Mouse (Mus musculus) myocyte (in vitro differentiated cells): ENCODE results near the gene Ets1. TPM values are rescaled to one million over a fixed set of nuclear protein-coding genes. Genes with fewer than 3 reads are reported as not detected.

ENCODE experiments used
- H3K27me3 ChIP-seq: one replicate; pipeline ENCODE4 v1.6.1; 2011; ENCODE audit not compliant: control insufficient read depth, insufficient read depth, insufficient read length
- H3K36me3 ChIP-seq: one replicate; pipeline ENCODE4 v1.6.1; 2011; ENCODE audit not compliant: control insufficient read depth, insufficient read depth
- H3K4me2 ChIP-seq: one replicate; pipeline ENCODE4 v1.6.1; 2011; ENCODE audit warnings: low read depth, control low read depth
- H3K4me3 ChIP-seq: one replicate; pipeline ENCODE4 v1.5.1; 2011; ENCODE audit warnings: mild to moderate bottlenecking, control low read depth, moderate library complexity
- H3K79me2 ChIP-seq: one replicate; pipeline ENCODE4 v1.6.1; 2011; ENCODE audit not compliant: control insufficient read depth, insufficient read depth
- H3ac ChIP-seq: one replicate; pipeline ENCODE4 v1.6.1; 2011; ENCODE audit not compliant: control insufficient read depth, insufficient read length
- CEBPB ChIP-seq: IDR thresholded peaks from 2 replicates; pipeline ENCODE4 v1.6.1; 2011; ENCODE audit warnings: mild to moderate bottlenecking, moderate library complexity; ENCODE audit not compliant: poor library complexity, insufficient read depth, severe bottlenecking
- E2F4 ChIP-seq: IDR thresholded peaks from one replicate; pipeline ENCODE4 v1.6.1; 2011; ENCODE audit warnings: mild to moderate bottlenecking, control low read depth, moderate library complexity; ENCODE audit not compliant: insufficient read depth
- MAX ChIP-seq: IDR thresholded peaks from one replicate; pipeline ENCODE4 v1.6.1; 2011; ENCODE audit warnings: low read depth, mild to moderate bottlenecking, control low read depth
- MYOD1 ChIP-seq, 3 experiments: IDR thresholded peaks; one replicate each; pipeline ENCODE4 v1.6.1; 2011; ENCODE audit warnings: control low read depth in 2 of 3, low read depth in 2 of 3, mild to moderate bottlenecking in 2 of 3, moderate library complexity in 1 of 3; ENCODE audit not compliant: insufficient read length in 2 of 3, control insufficient read depth in 1 of 3
- MYOG ChIP-seq, 3 experiments: IDR thresholded peaks; one replicate each; pipeline ENCODE4 v1.6.1; 2011; ENCODE audit warnings: control low read depth in 2 of 3, low read depth in 2 of 3, mild to moderate bottlenecking in 2 of 3; ENCODE audit not compliant: insufficient read length in 2 of 3, control insufficient read depth in 1 of 3, insufficient read depth in 1 of 3
- POLR2A ChIP-seq: IDR thresholded peaks from one replicate; pipeline ENCODE4 v1.6.1; 2011; ENCODE audit warnings: low read depth, mild to moderate bottlenecking, control low read depth, moderate library complexity; ENCODE audit not compliant: insufficient read length
- POLR2AphosphoS2 ChIP-seq: IDR thresholded peaks from one replicate; pipeline ENCODE4 v1.6.1; 2011; ENCODE audit warnings: low read depth, control low read depth; ENCODE audit not compliant: insufficient read length
- REST ChIP-seq: IDR thresholded peaks from one replicate; pipeline ENCODE4 v1.6.1; 2011; ENCODE audit warnings: mild to moderate bottlenecking, control low read depth, moderate library complexity; ENCODE audit not compliant: insufficient read depth, insufficient read length
- SRF ChIP-seq: IDR thresholded peaks from one replicate; pipeline ENCODE4 v1.6.1; 2011; ENCODE audit warnings: low read depth; ENCODE audit not compliant: control insufficient read depth, insufficient read length
- TCF12 ChIP-seq: IDR thresholded peaks from one replicate; pipeline ENCODE4 v1.6.1; 2011; ENCODE audit warnings: mild to moderate bottlenecking, control low read depth; ENCODE audit not compliant: poor library complexity, insufficient read depth, severe bottlenecking
- TCF3 ChIP-seq: IDR thresholded peaks from one replicate; pipeline ENCODE4 v1.6.1; 2011; ENCODE audit warnings: low read depth, control low read depth; ENCODE audit not compliant: insufficient read length
- USF1 ChIP-seq: IDR thresholded peaks from one replicate; pipeline ENCODE4 v1.6.1; 2011; ENCODE audit warnings: low read depth, mild to moderate bottlenecking, control low read depth, moderate library complexity
- polyA plus RNA-seq: library from polyadenylated mRNA; unstranded; fragments of >200 nt; fragmentation: generic; extraction: Trizol; gene quantifications from one replicate; pipeline ENCODE4 v1.2.1, GENCODE M21; 2012; ENCODE audit warnings: missing spikeins

Gene Ets1
- polyA plus RNA-seq, 1 experiment = 5.4 TPM

DNA sequence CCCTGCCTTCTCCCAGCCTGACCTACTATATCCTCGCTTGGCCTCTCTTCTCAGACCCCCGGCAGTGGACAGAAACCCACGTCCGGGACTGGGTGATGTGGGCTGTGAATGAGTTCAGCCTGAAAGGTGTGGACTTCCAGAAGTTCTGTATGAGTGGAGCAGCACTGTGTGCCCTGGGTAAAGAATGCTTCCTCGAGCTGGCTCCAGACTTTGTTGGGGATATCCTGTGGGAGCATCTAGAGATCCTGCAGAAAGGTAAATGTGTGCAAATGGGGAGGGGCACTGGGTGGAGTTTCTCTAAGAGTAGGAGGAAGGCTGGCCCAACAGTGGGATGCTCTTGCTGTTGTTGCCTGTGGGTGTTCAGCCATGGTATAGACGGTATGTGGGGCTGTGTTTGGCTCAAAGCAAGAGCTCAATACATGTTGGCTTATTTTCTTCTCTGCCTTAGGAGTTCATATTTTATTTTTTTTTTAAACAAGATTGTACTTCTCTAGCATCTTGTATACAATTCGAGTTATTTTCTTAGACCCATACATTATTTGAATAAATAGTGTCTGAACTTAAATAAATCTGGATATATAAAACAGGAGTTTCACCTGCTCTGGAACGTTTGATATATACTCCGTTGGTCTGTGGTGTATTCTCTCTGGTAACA, 94.1 kb downstream of the Ets1 start:
- Histone ChIP-seq H3K36me3 (peaks cover 20% of the 10 kb centered on the region), H3K27me3 (no peaks in the 10 kb centered on the region), H3K4me2 (peak overlapping the region; percentile 22), H3K4me3 (no peak overlapping the region), H3ac (no peak overlapping the region), H3K79me2 (peaks cover 10% of the 10 kb centered on the region)
- TF ChIP-seq REST (no peak), MYOD1 (IDR thresholded peaks at IDR 0.05; ENCODE audit: control insufficient read depth in 1 of 3, insufficient read length in 2 of 3, low read depth in 2 of 3) (no peak), TCF3 (no peak), MAX (no peak), POLR2AphosphoS2 (no peak), SRF (no peak), E2F4 (no peak), TCF12 (no peak), POLR2A (no peak), USF1 (no peak), MYOG (IDR thresholded peaks at IDR 0.05; ENCODE audit: control insufficient read depth in 1 of 3, insufficient read depth in 1 of 3, insufficient read length in 2 of 3, low read depth in 2 of 3) (no peak), CEBPB (no peak)

DNA sequence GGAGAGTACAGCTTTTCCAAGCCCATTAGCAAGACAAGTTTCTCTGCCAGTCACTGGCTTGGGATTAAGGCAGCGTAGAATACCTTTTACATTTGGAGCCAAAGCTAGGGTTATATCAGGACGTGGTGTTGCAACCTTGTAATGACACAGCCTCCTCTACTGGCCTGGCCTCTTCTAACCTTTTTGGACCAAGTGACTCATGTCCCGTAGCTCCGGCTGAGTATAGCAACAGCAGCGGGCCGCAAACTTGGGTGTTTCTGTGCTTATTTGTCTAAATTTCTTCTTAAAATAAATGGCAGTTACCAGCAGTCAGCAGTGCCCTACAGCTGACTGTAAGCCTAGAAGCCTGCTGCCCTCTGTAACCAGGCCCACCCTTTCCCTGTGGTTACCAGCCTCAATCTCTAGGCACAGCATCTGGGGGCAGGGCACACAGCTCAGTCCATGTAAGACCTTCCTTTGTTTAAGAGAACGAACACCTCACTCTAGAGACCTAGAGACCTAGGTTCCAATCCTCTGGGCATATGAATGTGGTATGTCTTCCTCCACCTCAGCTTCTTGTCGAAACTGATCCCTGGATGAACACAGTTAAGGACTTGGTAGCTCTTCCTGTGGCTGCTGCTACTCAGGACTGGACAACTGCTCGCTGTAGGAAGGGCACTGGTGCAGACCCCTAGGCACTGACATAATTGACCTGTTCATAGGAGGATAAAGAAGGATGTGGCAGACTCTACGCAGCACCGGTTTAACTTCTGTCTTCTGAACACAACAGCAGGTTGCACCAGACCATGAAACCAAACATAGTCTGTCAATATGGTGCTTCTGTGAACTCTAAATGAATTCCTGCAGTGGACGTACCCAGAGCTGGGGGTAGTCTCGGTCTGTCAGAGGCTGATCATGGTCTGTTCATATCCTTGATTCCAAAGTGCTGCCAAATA, 94.9 kb downstream of the Ets1 start:
- Histone ChIP-seq H3ac (no peak overlapping the region), H3K36me3 (peaks cover 21% of the 10 kb centered on the region), H3K4me2 (peak overlapping the region; percentile 22), H3K4me3 (no peak overlapping the region), H3K79me2 (peaks cover 10% of the 10 kb centered on the region), H3K27me3 (no peaks in the 10 kb centered on the region)
- TF ChIP-seq MAX (no peak), CEBPB (0 out of 2 replicates have a peak, but pooled peaks have one; percentile 42), REST (no peak), MYOD1 (IDR thresholded peaks at IDR 0.05; ENCODE audit: control insufficient read depth in 1 of 3, insufficient read length in 2 of 3, low read depth in 2 of 3) (peak in 2 of 3 experiments; percentile 13 to 45), MYOG (IDR thresholded peaks at IDR 0.05; ENCODE audit: control insufficient read depth in 1 of 3, insufficient read depth in 1 of 3, insufficient read length in 2 of 3, low read depth in 2 of 3) (peak in 2 of 3 experiments; percentile 24 to 43)

DNA sequence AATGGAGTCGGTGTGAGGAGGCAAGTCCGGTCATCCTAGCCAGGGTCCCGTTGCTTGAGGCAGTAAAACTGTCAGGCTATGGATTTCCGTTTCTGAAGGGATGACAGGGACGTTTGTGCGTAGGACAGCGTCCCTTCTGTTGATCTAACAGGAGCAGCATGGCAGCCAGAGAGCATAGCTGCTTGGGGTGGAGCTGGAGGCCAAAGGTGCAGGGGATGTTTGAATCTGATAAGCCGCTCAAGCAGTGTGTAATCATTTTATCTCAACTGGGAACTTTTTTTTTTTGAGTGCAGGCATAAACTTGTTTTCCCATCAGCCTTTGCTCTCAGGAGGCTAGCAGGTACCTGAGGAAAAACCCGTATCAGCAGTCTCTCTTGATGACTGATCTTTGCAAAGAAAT, 95.8 kb downstream of the Ets1 start:
- no peak overlapping the region for H3K4me2 ChIP-seq
- H3ac ChIP-seq = no peak overlapping the region
- no peak for TF ChIP-seq TCF3
- no peak for TF ChIP-seq REST
- no peak for TF ChIP-seq CEBPB
- H3K36me3 ChIP-seq = peaks cover 24% of the 10 kb centered on the region
- H3K4me3 ChIP-seq = no peak overlapping the region
- peaks cover 4% of the 10 kb centered on the region for H3K79me2 ChIP-seq
- H3K27me3 ChIP-seq = no peaks in the 10 kb centered on the region

DNA sequence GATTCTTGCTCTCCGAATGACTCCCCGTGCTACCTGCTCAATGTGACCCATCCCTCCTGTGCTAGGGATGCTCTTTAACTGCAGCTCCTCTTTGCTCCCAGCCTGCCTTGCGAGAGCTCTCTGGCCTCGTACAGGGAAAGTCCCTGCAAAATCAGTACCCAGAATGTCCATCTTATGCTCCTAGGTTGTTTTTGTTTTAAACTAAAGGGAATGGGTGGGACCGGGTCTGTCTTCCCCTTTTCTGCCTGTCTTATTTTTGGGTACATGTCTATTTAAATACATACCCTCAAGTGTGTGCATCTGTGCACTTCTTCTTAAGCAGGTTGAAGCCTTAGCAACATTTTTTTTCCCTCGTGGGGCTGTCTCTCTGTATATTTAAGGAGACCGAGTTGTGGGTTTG, 99.0 kb downstream of the Ets1 start:
- TF ChIP-seq TCF3 (no peak), E2F4 (no peak), REST (no peak), SRF (no peak), USF1 (no peak), CEBPB (no peak), TCF12 (no peak), POLR2AphosphoS2 (no peak), MYOD1 (IDR thresholded peaks at IDR 0.05; ENCODE audit: control insufficient read depth in 1 of 3, insufficient read length in 2 of 3, low read depth in 2 of 3) (no peak), MYOG (IDR thresholded peaks at IDR 0.05; ENCODE audit: control insufficient read depth in 1 of 3, insufficient read depth in 1 of 3, insufficient read length in 2 of 3, low read depth in 2 of 3) (no peak), POLR2A (no peak), MAX (no peak)
- H3K36me3 ChIP-seq = peaks cover 24% of the 10 kb centered on the region

More for the DNA sequence above, 99.0 kb downstream of the Ets1 start:
- Histone ChIP-seq H3K4me2 (no peak overlapping the region), H3K79me2 (no peaks in the 10 kb centered on the region), H3K4me3 (no peak overlapping the region), H3K27me3 (no peaks in the 10 kb centered on the region), H3ac (no peak overlapping the region)
